In the genomic region with DNA sequence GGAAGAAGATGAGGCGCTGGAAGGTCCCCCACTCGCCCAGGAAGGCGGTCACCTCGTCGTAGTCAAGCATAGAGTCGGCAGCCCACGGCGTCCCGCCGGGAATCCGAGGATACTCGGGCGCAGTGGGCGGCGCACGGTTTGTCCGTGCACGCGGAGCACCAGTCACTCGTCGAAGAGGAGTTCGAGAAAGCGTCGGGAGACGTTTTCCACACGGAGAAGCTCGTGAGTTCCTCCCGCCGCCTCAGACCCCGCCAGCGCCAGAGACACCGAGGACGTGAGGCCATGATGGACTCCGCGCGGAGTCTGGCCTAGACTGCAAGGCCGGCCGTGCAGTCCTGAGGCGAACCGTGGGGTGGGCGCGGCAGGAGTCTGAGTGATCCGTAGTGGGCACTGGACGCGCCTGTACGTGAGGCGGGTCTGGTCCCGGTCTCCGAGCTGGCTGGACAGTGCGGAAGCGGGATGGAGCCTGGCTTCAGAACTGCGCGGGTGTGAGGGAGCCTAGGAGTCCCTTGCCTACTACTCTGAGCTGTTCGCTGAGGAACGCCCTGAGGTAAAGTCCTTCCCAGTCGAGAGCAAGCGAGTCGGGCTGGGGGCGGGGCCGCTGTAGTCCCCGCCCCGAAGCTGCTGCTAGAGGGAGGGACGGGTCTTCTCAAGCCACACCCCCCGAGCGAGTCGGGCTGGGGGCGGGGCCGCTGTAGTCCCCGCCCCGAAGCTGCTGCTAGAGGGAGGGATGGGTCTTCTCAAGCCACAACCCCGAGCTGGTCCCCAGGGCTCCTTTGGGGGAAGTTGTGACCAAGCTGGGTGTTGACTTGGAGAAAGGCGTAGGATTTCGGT, we compare ENCODE assay signal across 8 mouse cellular contexts. TPM values are rescaled to one million over a fixed set of nuclear protein-coding genes. Genes with fewer than 3 reads are reported as not detected.
DNase-seq lines count a peak whose midpoint lies in the region.

TSS of gene Slc22a21 (minus strand) at position 545 of the 834 bp plus-strand sequence.

- DNase-seq in adrenal gland, adult 18-20 months (ENCODE audit: low spot score in 2 of 2): peak; percentile 69 to 71
- peak; percentile 75 for DNase-seq in embryo, embryonic 10 days (ENCODE audit: low spot score)
- DNase-seq in gastrocnemius, postnatal 14 days: peak; percentile 80
- DNase-seq in induced T-regulatory cell, adult 2 months (ENCODE audit: low read depth): peak; percentile 75
- DNase-seq in left cerebral cortex, postnatal 25 days (ENCODE audit: low spot score in 2 of 2): peak; percentile 20
- peak; percentile 87 for DNase-seq in mesoderm, embryonic 11.5 days (ENCODE audit: low read depth, low spot score)
- DNase-seq in right cerebral cortex, postnatal 25 days: peak; percentile 26
- peak; percentile 82 to 83 for DNase-seq in urinary bladder, postnatal 4 days (ENCODE audit: low spot score in 2 of 2)

- intact Hi-C loops in gastrocnemius, postnatal 14 days (cut with DNase I; ENCODE audit: low total_unique reads): no loop called here
- intact Hi-C loops in left cerebral cortex, postnatal 25 days (cut with DNase I): no loop called here

RNA-seq across cellular contexts. Expression of gene Slc22a21, which starts in this region (rescaled TPM):
- 1 to 10 TPM; 3.5 to 6.5 TPM for total RNA-seq in adrenal gland, adult 18-20 months (2021)
- total RNA-seq in gastrocnemius, postnatal 14 days (2021): 1 to 10 TPM; 1.3 to 1.7 TPM
- 1 to 10 TPM; 1.4 to 2.0 TPM for total RNA-seq in left cerebral cortex, postnatal 25 days (2021)

Comparison
In these comparisons a context has a peak if more than half of its experiments do, and no peak if none do; other contexts are left out.
1. Peak in every context shown above with its lines: DNase-seq.
2. DNase-seq: peak in every context shown above with its lines; median percentile 87 in mesoderm, embryonic 11.5 days; 82 in urinary bladder, postnatal 4 days; 80 in gastrocnemius, postnatal 14 days; 75 in embryo, embryonic 10 days; 75 in induced T-regulatory cell, adult 2 months; 70 in adrenal gland, adult 18-20 months; 26 in right cerebral cortex, postnatal 25 days; 20 in left cerebral cortex, postnatal 25 days.